Comparison of ENCODE assay signal across 17 mouse cellular contexts in the genomic region with DNA sequence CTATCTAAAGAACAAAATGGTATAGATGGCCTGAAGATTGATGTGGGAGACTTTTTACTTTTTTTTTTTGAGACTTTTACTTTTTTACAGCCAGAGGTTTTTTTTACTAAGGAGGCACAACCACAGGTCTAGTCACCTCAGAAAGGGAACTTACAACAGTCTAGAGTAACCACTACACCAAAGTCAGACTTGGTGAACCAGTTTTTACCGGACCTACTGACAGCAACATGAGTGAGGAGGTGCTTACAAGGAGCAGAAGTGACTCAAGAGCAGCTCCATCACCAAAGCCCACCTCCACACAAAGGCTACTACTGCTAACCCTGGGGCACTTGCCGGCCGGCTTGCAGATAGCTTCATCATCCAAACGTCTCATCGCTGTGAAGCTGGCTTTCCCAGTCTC. TPM values are rescaled to one million over a fixed set of nuclear protein-coding genes. Genes with fewer than 3 reads are reported as not detected.
"Had no signal": no experiment of that assay in that cellular context is flagged by ENCODE, and none has a peak within 500 bp of the region (broad histone marks: within the 10 kb centered on the region; RNA-seq: fewer than 3 reads in every experiment).

No protein-coding gene starts in this region.

- H3K9me3 ChIP-seq: liver, embryonic 13.5 days; liver, embryonic 15.5 days; megakaryocyte, embryonic 14.5 days; midbrain, embryonic 13.5 days; midbrain, embryonic 15.5 days; neural tube, embryonic 12.5 days; stomach, embryonic 15.5 days had no signal

- H3K27ac ChIP-seq: liver, embryonic 13.5 days; liver, embryonic 15.5 days; macrophage; midbrain, embryonic 13.5 days; midbrain, embryonic 15.5 days; neural tube, embryonic 12.5 days; stomach, embryonic 15.5 days; stomach, postnatal 0 days had no signal

- DNase-seq: liver, embryonic 13.5 days; liver, postnatal 0 days; right cerebral cortex, postnatal 14 days; thymus, adult 2 months; thymus, postnatal 25 days; thymus, postnatal 4 days had no signal

- H3K27me3 ChIP-seq: liver, embryonic 13.5 days; liver, embryonic 15.5 days; midbrain, embryonic 13.5 days; midbrain, embryonic 15.5 days; neural tube, embryonic 12.5 days; stomach, embryonic 15.5 days had no signal

- H3K4me3 ChIP-seq: liver, embryonic 13.5 days; liver, embryonic 15.5 days; megakaryocyte, embryonic 14.5 days; midbrain, embryonic 13.5 days; midbrain, embryonic 15.5 days; neural tube, embryonic 12.5 days; stomach, embryonic 15.5 days had no signal

- H3K36me3 ChIP-seq: liver, embryonic 15.5 days; midbrain, embryonic 13.5 days; midbrain, embryonic 15.5 days; neural tube, embryonic 12.5 days; stomach, embryonic 15.5 days had no signal

- H3K4me1 ChIP-seq: neural tube, embryonic 12.5 days; stomach, embryonic 15.5 days had no signal

- ATAC-seq: liver, postnatal 0 days; midbrain, embryonic 13.5 days; midbrain, embryonic 15.5 days had no signal

- H3K9ac ChIP-seq: liver, embryonic 13.5 days; liver, embryonic 15.5 days; liver, postnatal 0 days; lung, embryonic 14.5 days; midbrain, embryonic 13.5 days; midbrain, embryonic 15.5 days; neural tube, embryonic 12.5 days; stomach, embryonic 15.5 days had no signal

- H3K4me2 ChIP-seq: liver, embryonic 11.5 days; liver, embryonic 13.5 days; liver, embryonic 15.5 days; lung, embryonic 14.5 days; midbrain, embryonic 11.5 days; midbrain, embryonic 13.5 days; midbrain, embryonic 15.5 days; neural tube, embryonic 12.5 days; stomach, embryonic 15.5 days had no signal

RNA-seq across cellular contexts. Expression of gene Zcchc18, which starts 38.8 kb away (rescaled TPM):
- polyA plus RNA-seq: macrophage had no signal

RNA-seq across cellular contexts. Expression of gene Tmsb15b1, which starts 55.1 kb away (rescaled TPM):
- polyA plus RNA-seq: macrophage had no signal
